Mouse (Mus musculus): ENCODE measurements around the gene Galnt12.

The Galnt12 gene

DNA sequence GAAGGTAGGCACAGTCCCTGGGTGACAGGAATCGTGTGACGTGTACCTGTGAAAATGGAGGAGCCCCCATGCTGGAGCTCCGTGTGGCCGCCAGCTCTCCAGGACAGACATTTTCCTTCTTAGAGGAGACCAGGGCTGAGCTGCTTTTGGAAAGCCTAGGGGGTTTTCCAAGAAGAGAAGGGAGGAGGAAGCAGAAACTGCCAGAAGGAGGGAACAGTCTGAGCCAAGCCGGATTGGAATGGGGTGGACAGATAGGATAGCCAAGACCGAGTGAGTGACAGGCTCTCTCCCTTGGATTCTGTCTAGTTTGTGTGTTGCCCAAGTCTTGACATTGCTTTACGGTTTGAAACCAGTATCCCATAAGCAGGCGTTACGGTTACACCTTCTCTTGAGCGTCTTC is 11.9 kb downstream of the Galnt12 start:
- DNase-seq = no peak

DNA sequence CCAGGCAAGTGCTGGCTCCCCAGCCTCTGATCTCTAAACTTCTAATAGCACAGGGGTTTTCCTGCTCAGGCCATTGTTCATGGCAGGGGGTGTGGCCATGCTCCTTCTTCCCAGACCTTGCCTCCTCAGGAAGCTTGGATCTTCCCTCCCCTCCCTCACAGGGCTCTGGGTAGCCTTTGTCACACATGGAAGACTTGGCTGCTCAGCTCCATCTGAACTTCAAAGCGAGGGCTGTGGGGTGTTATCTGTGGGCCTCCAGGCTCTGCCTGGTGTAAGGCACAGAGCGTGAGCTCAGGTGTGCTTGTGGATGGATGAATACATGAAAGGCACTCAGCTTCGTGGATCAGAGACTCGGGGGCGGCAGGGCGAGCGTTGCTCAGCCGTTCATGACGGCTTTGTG is 20.2 kb downstream of the Galnt12 start:
- no peak for DNase-seq

DNA sequence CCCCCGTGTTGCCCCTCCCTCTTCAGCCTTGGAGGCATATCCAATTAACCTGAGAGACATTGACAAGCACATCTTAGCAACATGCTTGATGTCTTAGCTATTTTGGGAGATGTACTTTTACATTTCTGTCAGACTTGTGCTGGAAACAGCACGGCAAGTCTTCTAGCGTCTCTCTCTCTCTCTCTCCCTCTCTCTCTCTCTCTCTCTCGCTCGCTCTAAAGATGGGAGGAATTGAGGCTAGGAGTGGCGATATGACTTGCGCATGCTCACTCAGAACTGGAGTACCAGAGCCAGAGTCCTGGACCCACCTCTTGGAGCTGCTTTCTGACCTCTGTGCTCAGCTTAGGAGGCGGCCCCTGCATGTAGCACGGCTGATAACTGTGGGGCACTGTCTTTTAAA is 20.9 kb downstream of the Galnt12 start:
- no peak for DNase-seq

DNA sequence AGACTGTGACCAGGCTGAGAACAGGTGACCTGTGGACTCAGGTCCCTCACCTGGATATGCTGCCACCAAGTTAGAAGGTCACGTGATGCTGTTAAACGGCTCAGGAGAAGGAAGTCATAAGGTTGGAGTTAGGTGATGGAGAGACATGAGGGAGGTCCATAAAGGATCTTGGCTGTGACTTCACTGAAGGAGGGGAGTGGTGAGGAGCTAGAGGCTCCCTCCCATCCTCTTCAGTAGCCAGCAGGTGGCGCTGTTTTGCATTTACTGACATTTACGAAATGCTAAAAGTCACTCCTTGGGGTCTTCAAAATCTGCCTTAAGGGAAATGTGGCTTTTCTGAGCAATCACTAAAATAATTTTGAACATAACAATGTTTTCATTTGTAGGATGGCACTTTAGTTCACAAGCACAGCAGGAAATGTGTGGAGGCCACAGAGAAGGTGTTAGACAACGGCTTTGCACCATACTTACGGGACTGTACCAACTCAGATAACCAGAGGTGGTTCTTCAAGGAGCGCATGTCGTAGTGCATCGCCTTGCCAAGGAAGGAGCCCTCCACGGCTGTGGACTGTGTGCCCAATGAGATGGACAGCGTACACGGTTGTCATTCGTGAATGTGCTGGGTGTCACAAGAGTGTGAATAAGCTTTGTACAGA is 30.5 kb downstream of the Galnt12 start:
- peak; percentile 84 for DNase-seq

DNA sequence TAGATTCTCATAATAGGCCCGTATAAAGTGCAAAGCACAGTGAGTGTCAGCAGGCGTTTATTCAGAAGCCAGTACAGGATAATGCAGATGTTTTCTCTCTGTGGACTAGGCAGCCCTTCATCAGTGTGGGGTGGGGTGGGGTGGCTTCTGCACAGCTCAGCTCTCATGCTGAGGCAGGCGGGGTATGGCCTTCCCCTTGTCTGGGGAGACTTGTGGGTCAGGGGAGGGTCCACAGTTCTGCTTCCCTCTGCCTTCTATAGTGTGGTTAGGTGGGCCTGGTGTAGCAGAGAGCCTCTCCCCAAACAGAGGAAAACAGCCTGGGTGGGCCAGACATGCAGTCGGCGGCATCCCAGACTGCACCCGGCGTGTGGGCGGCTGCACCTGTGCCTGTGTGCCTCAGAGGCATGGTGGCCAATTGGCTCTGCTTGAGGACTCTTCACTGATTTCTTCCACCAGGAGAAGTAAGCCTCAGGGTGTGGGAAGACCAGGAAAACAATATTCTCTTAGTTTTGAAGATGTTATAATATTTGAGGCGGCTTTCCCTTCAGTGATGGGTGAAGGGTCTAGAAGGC is 32.5 kb downstream of the Galnt12 start:
- DNase-seq = no peak

DNA sequence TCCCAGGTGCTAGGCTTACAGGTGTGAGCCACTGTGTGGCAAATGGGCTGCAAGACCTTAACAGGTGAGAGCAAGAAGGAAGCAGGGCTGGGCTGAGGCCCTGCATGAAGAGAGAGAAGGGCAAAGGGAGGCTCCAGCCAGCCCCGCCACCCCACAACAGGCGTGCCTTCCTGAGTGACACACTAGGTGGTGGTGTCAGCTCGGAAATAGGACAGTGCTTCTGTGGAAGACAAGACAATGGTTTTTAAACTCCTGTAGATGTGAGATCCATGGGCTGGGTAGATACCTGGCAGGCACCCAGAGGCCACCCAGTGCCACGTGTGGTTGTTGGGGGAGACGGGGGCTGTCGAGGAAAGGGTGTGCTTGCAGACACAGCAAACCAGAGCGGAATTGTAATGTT is 36.8 kb downstream of the Galnt12 start:
- peak; percentile 12 for DNase-seq

DNA sequence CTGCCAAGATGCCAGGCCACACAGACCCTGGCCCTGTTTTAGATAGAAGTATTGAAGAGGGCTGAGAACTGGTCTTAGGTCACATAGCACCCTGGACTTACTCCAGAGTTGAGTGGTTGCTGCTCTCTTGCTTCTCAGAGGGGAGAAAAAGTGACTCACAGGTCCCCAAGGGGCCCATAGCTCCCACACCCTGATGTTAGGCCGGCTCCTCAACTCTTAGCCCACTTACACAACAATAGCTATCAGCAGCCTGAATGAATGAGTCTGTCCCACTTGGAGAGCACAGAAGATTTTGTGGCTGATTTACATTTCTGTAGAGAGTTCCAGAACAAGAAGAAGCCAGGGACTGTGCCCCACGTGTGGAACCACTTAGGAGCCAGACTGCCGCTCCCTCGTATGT is 37.9 kb downstream of the Galnt12 start:
- DNase-seq = no peak

- no peak for DNase-seq
These were observed 38.7 kb downstream of the Galnt12 start for GRCm38 (mm10) chr4:47130111-47131050.

DNA sequence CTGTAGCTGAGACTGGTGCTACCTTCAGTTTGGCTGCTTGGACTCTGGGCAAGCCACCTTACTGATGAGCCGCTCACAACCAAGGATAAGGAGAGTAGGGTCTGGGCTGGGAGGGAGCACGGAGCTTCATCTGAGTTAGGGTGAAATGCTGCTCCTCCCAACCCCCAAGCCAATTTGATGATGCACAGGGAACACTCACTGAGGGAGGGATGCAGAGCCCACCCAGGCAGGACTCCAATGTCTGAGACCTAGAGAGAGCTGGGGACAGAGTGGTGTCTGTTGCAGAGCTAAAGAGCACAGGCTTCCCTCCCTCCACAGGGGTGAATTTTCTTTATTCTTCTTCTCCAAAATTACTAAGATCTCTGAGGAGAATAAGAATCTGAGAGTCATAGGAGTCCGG is 40.2 kb downstream of the Galnt12 start:
- no peak for DNase-seq

- no peak for DNase-seq
These were observed 40.7 kb downstream of the Galnt12 start for GRCm38 (mm10) chr4:47132413-47132812.

GRCm38 (mm10) chr4:47136699-47137101 is 45.0 kb downstream of the Galnt12 start:
- DNase-seq = no peak

DNA sequence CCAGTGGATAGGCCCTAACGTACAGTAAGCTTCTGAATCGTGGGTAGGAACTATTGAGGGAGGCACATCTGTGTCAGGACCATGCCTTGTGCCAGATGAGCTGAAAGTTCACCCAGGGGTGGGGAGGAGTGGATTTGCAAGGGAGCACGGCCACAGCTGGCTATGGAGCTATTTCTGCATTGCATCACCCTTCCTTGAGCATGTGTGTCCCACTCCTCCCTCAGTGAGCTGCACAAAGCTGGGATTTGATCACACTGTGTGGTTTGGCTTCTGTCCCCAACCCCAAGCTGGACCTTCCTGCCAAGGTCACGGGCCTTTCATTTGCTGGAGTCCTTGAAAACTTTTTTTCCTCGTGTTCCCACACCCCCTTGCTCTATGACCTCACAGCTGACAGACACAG is 45.8 kb downstream of the Galnt12 start:
- DNase-seq = no peak

GRCm38 (mm10) chr4:47138411-47138810 is 46.7 kb downstream of the Galnt12 start:
- no peak for DNase-seq

DNA sequence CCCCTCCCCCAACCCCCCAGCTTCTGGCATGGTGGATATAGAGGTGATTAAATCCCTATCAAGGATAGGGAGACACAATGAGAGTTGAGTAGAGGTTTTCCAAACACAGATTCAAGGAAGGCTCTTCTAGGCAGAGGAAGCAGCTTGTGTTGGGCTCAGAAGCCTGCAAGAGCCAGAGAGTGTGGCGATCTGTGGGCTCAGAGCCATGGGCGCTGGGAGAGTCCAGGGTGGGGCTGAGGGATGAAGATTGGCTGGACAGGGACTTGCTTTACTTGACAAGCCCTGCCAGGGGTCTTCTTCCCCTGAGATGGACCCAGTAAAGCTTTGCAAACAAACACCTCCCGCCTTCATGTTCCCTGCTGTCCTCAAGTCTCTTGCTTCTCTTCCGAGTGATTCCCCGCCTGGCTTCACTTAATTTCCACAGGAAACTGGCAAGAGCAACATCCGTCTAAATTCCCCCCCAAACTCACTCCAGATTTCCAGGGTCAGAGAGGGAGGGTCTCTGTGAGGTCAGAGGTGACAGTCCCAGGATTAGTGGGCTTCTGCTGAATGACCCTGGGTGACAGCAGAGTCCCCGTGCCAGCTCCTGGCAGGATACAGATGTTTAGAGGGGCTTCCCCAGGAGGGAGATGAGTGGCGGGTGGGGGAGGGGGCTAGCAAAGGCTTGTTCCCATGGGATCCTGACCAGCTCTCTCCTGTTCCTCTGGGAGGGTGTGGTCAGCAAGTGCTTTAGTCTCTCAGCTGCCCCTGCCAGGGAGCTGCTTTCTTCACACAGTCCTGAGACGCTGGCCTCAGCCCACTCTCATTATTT is 47.5 kb downstream of the Galnt12 start:
- no peak for DNase-seq

GRCm38 (mm10) chr4:47140301-47140700 is 48.6 kb downstream of the Galnt12 start:
- DNase-seq = no peak

DNA sequence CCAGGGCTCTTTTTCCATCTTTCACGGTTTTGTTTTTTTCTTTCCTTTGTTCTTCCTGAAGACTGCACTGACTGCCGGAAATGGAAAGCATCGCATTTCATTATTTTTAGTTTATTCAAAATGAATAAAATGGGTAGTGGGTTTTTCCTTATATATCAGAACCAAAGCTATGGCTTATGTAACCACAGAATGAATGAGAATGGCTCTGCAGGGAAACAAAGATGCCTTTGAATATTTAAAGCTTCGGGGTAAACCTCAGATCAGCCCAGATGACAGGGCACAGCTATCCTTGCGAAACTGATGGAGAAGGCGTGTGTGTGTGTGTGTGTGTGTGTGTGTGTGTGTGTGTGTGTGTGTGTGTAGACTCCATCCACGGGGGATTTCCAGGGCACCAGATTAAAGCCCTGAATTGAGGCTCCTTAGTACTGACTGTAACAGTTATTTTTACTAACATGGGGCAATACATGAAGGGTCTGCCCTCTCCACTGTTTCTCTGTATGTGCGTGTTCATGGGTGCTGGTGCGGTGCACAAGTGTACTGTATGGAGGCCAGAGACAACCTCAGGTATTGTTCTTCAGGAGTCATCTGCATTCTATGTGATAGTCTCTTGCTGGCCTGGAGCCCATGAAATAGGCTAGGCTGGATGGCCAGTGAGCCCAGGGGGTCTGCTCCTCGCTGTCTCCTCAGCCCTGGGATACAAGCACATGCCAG is 49.9 kb downstream of the Galnt12 start:
- no peak for DNase-seq

- DNase-seq = no peak
These were observed 52.1 kb downstream of the Galnt12 start for GRCm38 (mm10) chr4:47143849-47144248.

DNA sequence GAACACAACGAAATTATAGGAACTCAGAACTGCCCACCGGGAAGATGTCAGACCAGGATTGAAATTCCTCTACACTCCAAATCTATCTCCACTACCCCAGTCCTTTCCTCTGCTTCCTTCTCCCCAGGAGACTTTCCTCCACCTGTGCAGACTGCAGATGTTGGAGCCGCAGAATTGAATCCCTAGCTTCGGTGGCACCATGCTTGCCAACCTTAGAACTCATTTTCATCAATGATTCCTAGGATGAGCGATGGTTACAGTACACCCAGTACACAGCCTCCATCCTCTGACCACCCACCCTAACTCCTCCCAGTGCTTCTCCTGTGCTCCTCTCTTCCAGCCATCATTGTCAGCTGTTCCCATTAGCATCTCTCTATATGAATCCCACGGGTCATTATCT is 53.6 kb downstream of the Galnt12 start:
- DNase-seq = no peak

GRCm38 (mm10) chr4:47146561-47146960 is 54.9 kb downstream of the Galnt12 start:
- DNase-seq = no peak

GRCm38 (mm10) chr4:47149963-47150362 is 58.3 kb downstream of the Galnt12 start:
- no peak for DNase-seq

DNA sequence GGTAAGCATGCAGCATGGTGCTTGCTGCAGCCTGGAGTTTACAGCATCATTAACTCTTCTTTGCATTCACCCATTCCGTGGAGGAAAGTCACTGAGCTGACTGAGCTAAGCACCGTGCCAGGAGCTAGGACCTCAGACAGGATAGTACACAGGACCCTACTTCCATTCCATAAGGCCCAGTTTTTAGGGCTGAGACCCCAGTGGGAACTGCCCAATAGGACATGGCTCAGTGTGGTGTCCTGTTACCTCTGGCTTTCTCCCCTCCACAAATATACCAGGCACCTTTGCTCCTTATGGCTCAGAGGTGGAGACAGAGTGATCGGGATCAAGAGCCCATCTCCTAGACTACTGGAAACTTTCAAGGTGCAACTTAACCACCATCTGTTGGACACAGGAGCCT is 59.1 kb downstream of the Galnt12 start:
- DNase-seq = no peak

- no peak for DNase-seq
These were observed 60.0 kb downstream of the Galnt12 start for GRCm38 (mm10) chr4:47151553-47152183.
